Mouse (Mus musculus): Measurements from ENCODE around the gene Ddx17.

Gene Ddx17

DNA sequence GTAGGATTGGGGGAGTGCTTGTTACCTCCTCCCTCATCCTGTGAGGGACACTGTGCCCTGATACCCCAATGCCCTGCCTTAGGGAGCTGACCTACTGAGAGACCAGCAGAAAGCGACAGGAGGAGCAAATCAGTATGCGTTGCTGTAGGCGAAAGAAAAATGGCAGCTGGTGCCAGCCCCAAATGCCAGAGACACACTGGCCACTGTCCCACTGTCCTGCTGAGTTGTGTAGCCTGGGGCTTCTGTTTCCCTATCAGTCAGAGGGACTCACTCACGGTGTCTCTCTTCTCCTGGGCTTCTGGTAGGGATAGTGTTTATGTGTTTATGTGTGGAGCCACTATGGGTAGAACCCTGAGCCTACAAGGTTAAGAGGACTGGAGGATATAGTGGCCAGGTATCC is 28.8 kb downstream of the Ddx17 start:
- no peak for DNase-seq

DNA sequence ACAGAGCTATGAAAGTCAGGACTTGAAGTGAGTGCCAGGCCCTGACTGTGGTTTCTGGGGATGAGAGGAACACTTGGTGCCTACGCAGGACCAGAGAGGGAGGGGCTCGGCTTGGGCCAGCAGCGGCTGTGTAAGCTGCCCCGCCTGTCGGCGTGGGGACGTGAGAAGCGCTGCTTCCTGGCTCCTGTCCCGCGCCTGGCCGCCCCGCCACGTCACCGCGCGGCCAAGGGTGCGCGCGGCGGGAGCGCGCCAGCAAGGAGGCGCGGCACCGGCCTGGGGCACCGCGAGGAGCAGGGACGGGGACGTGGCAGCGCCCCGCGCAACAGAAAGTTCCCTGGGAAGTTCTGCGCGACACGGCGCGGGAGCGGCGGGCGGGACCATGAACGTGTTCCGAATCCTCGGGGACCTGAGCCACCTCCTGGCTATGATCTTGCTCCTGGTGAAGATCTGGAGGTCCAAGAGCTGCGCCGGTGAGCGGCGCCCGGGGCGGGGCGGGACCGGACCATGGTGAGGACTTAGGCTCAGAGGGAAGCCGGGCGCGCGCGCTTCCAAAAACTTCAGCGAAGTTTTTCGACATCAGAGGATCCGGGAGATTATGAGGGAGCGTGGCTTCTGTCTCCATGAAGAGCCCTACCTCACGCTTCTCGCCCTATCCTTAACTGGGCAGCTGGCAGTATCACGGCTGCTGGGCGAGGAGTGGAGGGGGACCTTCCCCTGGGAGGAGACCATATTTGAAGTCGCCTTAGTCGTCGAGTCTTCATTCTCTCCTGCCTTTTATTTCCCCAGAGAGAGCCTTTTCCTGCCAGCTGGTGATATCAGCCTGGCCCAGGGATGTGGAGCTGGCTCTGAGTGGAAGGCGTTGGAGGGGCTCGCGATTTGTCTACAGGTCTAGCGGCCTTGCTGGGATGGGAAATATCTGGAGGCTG is 30.1 kb downstream of the Ddx17 start, which contains the start of gene Kdelr3:
Kdelr3 (plus strand) TSS at position 241 of the 926 bp plus-strand sequence.
- peak; percentile 23 for DNase-seq

DNA sequence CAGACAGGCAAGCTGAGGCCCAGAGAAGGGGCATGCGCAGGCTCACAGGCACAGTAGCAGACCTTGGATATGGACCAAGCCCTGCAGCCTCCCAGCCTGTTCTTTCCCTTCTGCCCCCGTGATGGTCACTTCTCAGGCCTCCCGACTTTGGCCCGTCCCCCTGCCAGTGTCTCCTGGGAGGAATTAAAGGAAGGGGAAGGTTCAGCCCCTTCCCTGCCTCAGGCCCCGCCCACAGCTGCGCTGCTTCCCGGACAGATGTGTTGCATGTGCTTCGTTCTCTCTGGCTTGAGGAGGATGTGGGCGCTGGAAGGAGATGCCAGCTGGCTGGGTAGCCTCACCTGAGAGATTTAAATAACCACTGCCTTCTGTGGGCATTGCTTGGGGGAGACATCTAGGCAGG is 32.6 kb downstream of the Ddx17 start:
- DNase-seq = peak; percentile 17

DNA sequence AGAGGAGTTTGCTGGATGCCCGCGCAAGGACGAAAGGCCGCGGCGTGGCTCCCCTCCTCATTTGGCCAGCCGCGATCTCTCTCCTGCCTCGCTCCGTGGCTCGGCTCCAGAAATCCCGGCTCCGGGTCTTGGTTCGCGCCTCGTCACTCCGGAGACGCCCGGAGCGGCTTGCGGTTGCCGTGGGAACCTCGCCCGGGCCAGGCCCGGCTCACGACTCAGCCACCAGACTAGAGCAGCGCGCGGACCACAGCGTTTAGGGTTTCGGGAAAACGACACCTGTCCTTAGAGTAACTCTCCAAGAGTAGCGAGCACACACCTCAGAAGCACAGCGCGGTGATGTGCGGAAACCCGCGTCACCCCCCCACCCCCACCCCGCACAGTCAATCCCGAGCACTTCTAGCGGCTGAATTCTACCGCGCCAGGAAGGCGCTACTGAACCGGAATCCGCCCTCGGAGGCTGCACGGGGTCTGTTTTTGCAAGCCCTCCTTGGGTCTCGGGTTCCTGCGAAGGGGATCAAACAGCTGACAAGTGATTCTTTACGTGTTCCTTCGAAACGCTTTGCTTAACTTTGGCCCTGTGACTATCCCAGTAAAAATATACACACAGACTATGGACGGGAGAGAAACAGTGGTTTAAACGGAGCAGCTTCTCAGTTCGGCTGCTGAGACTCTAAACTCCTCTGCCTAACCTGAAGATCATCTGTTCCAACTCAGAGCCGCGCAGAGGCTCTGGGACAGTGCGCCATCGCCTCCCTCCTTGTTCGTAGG is 34.8 kb downstream of the Ddx17 start:
- peak; percentile 49 for DNase-seq

DNA sequence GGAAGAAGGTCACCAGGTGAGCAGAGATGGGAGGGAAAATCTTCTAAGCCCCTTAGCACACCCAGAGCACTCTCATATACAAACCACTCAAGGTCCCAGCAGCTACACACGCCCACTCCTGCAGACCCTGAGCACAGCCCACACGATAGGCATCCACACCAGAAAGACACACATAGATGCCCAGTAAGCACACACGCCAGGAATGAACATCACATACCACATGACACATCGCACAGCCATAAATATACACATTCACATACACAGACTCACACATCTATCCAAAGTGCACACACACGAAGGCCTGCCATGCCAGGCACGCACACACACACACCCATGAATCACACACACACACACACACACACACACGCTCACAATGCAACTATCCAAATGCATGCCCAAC is 36.1 kb downstream of the Ddx17 start:
- no peak for DNase-seq

DNA sequence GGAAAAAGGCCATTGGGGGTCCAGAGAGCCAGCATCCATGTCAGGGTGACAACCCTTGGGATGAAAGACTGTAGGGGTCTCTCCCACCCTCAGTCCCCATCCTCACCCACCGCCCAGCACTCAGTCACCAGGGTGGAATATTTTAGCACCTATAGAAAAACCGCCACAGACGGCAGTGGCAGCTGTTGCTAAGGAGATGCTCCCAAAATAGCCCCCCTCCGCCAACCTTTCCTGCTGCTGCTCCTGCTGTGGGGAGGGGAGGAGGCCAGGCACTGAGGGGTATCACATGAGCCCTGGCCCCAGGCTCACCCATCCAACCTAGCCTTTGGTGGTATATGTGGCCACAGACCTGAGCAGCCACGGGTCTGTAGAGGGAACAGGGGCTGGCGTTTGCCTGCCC is 36.5 kb downstream of the Ddx17 start:
- no peak for DNase-seq

DNA sequence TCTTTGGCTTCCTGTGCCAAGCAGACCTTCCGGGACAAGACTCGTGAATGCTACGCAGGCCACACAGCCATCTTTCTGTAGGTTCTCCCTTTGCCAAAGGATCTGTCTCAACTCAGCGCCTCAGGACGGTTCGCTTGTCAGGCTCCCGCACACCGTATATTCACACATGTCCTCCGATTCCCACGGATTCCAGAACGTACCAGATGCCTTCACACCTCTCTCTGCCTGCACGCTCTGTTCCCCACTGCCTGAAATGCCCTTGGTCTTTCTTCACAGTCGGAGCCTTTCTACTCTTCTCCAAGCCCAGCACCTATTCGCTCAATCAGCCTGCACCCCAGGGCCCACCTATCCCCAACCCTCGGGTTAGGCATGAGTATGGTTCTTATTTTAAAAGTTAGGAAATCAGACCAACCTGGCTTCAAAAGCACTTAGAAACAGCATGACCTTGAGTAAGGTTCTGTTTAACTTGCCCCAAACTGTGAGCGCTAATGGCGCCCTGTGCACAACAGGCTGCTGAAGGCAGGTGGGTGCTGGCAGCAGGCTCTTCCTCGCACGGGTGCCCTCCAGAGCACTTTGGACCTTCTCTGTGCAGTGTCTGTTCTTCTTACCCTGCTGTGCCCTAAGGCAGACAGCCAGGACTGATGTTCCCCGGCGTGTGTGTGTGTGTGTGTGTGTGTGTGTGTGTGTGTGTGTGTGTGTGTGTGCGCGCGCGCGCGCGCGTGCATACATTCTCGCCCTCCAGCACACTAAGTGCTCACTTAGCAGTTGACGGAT is 39.3 kb downstream of the Ddx17 start:
- no peak for DNase-seq

DNA sequence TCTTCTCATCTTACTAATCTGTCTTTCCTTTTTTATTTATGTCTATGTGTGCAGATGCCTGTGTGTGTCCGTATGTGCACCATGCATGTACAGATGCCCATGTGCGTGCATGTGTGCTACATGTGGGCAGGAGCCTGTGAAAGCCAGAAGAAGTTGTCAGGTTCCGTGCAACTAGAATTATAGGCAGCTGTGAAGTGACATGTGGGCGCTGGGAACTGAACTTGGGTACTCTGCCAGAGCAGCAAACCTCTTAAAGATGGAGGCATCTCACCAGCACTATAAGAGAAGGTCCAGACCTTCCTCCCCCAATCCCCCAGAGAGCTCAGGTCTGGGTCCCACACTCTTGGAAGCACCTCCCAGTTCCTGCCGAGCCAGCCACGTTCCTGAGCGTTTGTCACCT is 40.1 kb downstream of the Ddx17 start:
- no peak for DNase-seq

DNA sequence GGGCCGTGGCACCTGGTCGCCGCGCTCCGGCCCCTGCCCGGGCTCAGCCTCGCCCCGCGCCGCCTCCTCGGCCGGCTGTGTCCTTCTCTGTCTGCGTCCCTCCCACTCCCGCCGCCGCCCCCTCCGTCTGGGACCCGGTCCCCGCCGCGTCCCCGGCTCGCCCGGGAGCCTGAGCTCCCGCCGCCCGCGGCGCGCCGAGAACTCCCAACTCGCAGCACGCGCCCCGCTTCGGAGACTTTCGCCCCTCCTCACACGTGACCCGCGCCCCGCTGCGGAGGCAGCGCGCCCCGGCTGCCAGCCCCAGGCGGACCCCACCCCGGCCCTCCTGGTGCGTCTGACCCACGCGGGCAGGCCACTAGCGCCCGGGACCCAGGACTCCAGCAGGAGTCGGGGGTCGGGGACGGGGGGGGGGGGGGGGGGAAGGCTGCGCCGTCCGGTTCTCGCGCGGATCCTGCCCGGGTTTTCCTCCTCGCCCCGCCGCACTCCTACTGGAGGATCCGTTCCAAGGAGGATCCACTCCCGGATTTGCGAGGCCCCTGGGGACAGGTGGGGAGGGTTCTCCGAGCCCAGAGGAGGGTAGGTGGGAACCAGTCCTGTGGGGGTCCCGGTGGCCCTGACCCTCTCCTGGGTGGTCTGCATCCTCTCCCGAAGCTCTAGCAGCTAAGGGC is 40.8 kb downstream of the Ddx17 start:
- peak; percentile 55 for DNase-seq

DNA sequence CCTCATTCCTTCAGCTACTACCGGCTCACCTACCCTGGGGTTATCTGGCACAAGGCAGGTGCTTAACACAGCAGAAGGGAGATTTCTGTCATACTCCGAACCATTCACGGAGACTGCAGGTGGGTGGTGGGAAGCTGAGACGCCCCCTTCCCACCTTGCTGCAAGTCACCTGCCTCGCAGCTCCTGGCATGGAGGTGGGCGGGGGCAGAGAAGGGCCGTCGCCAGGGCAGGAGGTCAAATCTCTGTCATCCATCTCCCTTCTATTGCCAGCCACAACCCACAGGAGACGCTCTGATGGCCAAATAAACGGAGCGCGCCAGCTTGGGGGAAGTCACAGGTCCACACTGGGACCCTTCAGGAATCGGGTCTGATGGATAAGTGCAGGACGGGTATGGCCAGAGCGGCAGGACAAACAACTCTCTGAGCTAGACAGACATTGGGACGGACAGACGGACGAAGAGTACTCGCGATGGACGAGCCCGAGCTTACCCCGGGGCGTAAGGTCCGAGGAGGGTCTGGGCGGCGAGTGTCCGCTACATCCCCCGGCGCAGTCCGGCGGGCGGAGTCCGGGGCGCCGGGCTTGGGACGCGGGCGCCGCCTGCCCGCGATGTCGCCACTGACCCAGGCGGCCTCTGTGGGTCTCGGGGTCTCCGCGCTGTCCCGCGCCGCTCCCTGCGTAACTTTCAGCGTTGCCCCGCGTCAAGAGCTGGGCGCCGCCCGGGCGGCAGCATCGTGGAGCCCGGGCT is 41.7 kb downstream of the Ddx17 start, which contains the start of gene Kcnj4:
Kcnj4 (minus strand) TSS at position 535 of the 746 bp plus-strand sequence.
- no peak for DNase-seq

DNA sequence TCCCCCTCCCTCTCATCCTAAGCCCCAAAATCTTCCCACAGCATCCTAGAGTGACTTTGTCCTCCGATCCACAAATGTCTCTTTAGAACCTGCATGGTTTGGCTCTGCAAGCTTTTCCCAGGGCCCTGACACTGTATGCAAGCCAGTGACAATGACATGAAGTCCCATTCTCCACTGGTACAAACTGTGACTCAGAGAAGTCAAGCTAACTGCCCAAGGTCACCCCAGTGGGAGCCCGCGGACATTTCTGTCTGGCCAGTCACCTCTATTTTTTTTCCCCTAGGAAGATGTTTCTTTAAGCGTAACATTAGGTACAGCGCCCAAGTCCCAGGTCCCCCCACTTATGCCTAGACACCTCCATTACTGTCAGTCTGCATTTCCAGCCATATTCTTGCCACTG is 43.1 kb downstream of the Ddx17 start:
- DNase-seq = no peak

DNA sequence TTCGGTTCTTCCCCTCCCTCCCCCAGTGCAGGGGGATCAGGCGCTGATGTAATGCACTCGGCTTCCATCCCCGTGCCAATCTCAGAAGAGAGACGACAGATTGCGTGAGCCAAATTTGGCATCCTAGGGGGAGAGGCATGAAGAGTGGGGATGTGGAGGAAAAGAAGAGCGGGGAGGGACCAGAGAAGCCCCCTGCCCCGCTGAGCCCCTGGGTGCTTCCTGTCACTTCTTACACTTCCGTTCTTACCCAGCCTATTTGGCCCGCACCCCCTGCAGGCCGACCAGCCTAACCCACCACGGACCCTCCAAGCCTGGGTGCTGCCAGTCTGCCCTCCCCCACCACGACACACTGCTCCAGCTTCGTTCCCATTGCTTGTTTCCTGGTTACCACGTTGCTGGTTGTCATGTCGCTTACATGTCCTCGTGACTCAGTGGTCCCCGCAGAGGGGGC is 43.6 kb downstream of the Ddx17 start:
- DNase-seq = no peak

DNA sequence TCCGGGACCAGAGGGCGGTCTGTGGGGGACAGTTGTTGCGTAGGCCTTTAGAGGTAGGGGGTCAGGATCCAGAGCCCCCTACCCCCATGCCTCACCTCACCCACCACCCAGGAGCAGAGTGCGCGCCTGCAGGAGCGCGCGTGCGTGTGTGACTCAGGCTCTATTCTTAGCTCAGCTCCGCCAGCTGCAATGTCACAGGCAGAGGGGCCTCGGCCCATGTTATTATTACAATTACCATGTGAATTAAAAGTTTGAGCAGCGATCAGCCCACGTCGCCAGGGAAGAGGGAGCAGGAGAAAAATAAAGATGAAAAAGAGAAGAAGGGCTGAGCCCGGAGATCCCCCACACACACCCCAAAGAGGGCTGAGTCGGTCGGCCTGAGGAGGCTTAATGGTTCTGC is 46.4 kb downstream of the Ddx17 start:
- no peak for DNase-seq

DNA sequence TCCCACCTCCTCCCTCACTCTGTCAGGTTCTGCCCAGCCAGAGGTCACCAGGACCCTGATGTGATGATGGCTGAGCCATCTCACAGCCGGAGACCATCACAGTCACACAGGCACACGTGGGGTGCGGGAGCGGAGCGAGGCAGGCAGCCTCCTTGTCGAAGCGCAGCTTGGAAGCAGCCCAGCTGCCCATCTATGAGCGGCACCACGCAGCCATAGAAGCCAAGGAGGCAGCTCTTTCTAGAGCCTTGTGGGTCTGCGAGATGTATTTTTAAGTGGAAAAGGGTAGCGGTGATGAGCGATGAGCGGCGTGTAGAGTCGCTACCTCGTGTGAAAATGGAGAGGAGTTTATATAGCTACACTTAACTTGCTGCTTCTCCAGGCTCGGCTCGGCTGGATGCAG is 53.0 kb downstream of the Ddx17 start:
- DNase-seq = no peak

DNA sequence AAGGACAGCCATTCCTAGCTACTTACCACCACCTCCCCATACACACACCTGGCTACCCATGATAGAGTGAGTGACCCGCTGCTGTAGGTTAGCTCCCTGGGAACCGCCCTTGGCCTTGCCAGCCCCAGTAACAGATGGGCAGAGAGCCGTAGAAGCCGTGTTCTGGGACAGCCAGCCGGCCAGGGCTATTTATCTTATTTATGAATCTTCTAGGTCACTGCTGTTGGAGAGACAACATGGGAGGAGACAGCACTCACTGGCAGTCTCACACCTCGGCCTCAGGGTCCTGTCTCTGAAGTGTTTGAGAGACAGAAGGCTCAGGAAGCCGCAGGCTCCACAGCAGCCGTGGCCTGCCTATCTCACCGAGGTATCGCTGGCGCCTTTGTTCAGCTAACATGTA is 57.1 kb downstream of the Ddx17 start:
- no peak for DNase-seq

DNA sequence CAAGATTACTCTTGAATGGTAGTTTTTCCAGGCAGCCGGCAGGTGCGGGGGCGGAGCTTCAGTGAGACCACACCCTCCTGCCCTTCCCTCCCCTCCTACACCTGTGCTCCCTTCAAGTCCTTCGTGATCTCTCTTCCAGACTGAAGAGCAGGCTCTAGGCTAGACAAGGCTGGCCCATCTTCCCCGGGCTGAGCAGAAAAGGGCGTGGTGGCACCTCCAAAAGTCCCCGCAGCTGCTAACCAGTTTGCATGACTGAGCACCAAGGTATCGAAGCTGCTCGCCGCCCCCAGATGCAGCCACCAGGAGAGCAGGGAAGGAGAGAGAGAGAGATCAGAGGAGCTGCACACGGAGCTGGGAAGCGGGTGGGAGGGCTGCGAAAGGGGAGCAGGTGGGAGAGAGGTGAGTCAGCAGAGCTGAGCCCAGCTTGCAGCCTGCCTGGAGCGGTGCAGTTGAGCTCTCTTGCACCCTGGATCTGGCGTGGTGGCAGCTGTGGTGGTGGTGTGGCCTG is 65.3 kb downstream of the Ddx17 start:
- DNase-seq = no peak

All from thymus, postnatal 25 days (tissue).